Mouse (Mus musculus) ES-E14 (cell line): ENCODE results near the gene Ksr1.

Source experiments
- ZC3H11A ChIP-seq: IDR thresholded peaks from 2 replicates; pipeline ENCODE4 v1.6.1; 2012; ENCODE audit warnings: low read depth, mild to moderate bottlenecking, inconsistent platforms, low read length, borderline replicate concordance
- ZNF384 ChIP-seq: IDR thresholded peaks from 2 replicates; pipeline ENCODE4 v1.6.1; 2012; ENCODE audit warnings: low read depth, low read length, inconsistent platforms

DNA sequence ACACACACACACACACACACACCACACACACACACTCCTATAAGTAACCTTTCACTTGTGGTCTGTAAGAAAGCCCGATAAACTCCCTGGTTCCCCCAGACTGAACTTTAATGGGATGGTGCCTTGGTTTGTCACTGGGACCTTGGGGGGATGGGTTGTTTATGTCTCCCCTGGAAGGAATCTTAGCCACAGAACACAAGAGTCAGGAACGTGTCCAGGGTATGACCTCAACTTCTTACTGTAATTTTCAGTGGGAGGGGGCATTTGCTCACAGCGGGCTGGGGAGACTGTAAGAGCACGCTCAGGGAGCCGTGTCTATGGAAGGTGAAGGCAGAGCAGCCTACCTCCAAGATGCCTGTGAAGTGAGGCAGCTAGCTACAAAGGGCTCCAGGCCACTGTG is 49.5 kb downstream of the Ksr1 start:
- no peak for TF ChIP-seq ZC3H11A
- TF ChIP-seq ZNF384 = no peak
